Mouse (Mus musculus): ENCODE results near the gene Dennd5b. TPM values are rescaled to one million over a fixed set of nuclear protein-coding genes. Genes with fewer than 3 reads are reported as not detected.

The Dennd5b gene
- polyA plus RNA-seq, 1 experiment from 2014 or later = 4.6 TPM

GRCm38 (mm10) chr6:149103451-149103850, 2.0 kb upstream of the Dennd5b start:
- no peaks in the 10 kb centered on the region for H3K27me3 ChIP-seq (ENCODE audit: insufficient read depth, low read length)
- ATAC-seq (replicated peaks; ENCODE audit: low FRiP score, low read depth) = no peak
- H3K9me3 ChIP-seq (replicated peaks; ENCODE audit: low read length) = no peaks in the 10 kb centered on the region
- no peak for TF ChIP-seq CTCF (IDR thresholded peaks at IDR 0.05; ENCODE audit: low read depth)
- no peaks in the 10 kb centered on the region for H3K36me3 ChIP-seq (ENCODE audit: insufficient read depth, low read length)
- H3K9ac ChIP-seq (ENCODE audit: low read depth, low read length) = no peak overlapping the region
- no peak overlapping the region for H3K27ac ChIP-seq
- H3K4me3 ChIP-seq (replicated peaks; ENCODE audit: low read depth, low read length) = no peak overlapping the region
- H3K4me1 ChIP-seq (replicated peaks; ENCODE audit: insufficient read depth, low read length) = no peaks in the 10 kb centered on the region
- WGBS = 96% methylated on average over 1 of the region's 1 CpGs
- no peak overlapping the region for H3K4me2 ChIP-seq (ENCODE audit: low read length)
- DNase-seq (ENCODE audit: low spot score) = no peak

- Histone ChIP-seq H3K27ac (0 out of 2 replicates have a peak overlapping the region, but pooled peaks have one; percentile 97), H3K4me3 (replicated peaks; ENCODE audit: low read depth, low read length) (peak overlapping the region; percentile 93), H3K27me3 (ENCODE audit: insufficient read depth, low read length) (no peaks in the 10 kb centered on the region), H3K4me1 (replicated peaks; ENCODE audit: insufficient read depth, low read length) (no peaks in the 10 kb centered on the region), H3K4me2 (ENCODE audit: low read length) (peak overlapping the region; percentile 83), H3K36me3 (ENCODE audit: insufficient read depth, low read length) (no peaks in the 10 kb centered on the region), H3K9me3 (replicated peaks; ENCODE audit: low read length) (no peaks in the 10 kb centered on the region), H3K9ac (ENCODE audit: low read depth, low read length) (peak overlapping the region; percentile 97; the same call in 1 of the 2 replicates)
- ATAC-seq (replicated peaks; ENCODE audit: low FRiP score, low read depth) = peak; percentile 21
- TF ChIP-seq CTCF (IDR thresholded peaks at IDR 0.05; ENCODE audit: low read depth) = no peak
- no peak for DNase-seq (ENCODE audit: low spot score)
- WGBS = 14% methylated on average over 7 of the region's 7 CpGs
Observed at GRCm38 (mm10) chr6:149101943-149102243, 413 bp upstream of the Dennd5b start.

- ATAC-seq (replicated peaks; ENCODE audit: low FRiP score, low read depth) = peak; percentile 73
- peak overlapping the region; percentile 83 for H3K4me2 ChIP-seq (ENCODE audit: low read length)
- H3K27ac ChIP-seq = peak overlapping the region; percentile 97
- WGBS = 2% methylated on average over 52 of the region's 52 CpGs
- DNase-seq (ENCODE audit: low spot score) = peak; percentile 70
- H3K27me3 ChIP-seq (ENCODE audit: insufficient read depth, low read length) = no peaks in the 10 kb centered on the region
- H3K9ac ChIP-seq (ENCODE audit: low read depth, low read length) = peak overlapping the region; percentile 97
- no peak for TF ChIP-seq CTCF (IDR thresholded peaks at IDR 0.05; ENCODE audit: low read depth)
- H3K36me3 ChIP-seq (ENCODE audit: insufficient read depth, low read length) = no peaks in the 10 kb centered on the region
- no peaks in the 10 kb centered on the region for H3K9me3 ChIP-seq (replicated peaks; ENCODE audit: low read length)
- no peaks in the 10 kb centered on the region for H3K4me1 ChIP-seq (replicated peaks; ENCODE audit: insufficient read depth, low read length)
- H3K4me3 ChIP-seq (replicated peaks; ENCODE audit: low read depth, low read length) = peak overlapping the region; percentile 93
Observed at GRCm38 (mm10) chr6:149100174-149101075, 1.1 kb downstream of the Dennd5b start.

GRCm38 (mm10) chr6:149098993-149099392, 2.5 kb downstream of the Dennd5b start:
- Histone ChIP-seq H3K27ac (no peak overlapping the region), H3K4me2 (ENCODE audit: low read length) (no peak overlapping the region)

GRCm38 (mm10) chr6:149097276-149097675, 4.2 kb downstream of the Dennd5b start:
- TF ChIP-seq CTCF (IDR thresholded peaks at IDR 0.05; ENCODE audit: low read depth) = no peak
- WGBS = 95% methylated on average over 1 of the region's 1 CpGs
- no peak for DNase-seq (ENCODE audit: low spot score)

More at GRCm38 (mm10) chr6:149098993-149099392, 2.5 kb downstream of the Dennd5b start:
- ATAC-seq (replicated peaks; ENCODE audit: low FRiP score, low read depth) (no peak), DNase-seq (ENCODE audit: low spot score) (no peak)
- Histone ChIP-seq H3K36me3 (ENCODE audit: insufficient read depth, low read length) (no peaks in the 10 kb centered on the region), H3K27me3 (ENCODE audit: insufficient read depth, low read length) (no peaks in the 10 kb centered on the region), H3K9ac (ENCODE audit: low read depth, low read length) (no peak overlapping the region), H3K4me1 (replicated peaks; ENCODE audit: insufficient read depth, low read length) (no peaks in the 10 kb centered on the region; the same call in 1 of the 2 replicates), H3K4me3 (replicated peaks; ENCODE audit: low read depth, low read length) (no peak overlapping the region), H3K9me3 (replicated peaks; ENCODE audit: low read length) (no peaks in the 10 kb centered on the region)
- no peak for TF ChIP-seq CTCF (IDR thresholded peaks at IDR 0.05; ENCODE audit: low read depth)

GRCm38 (mm10) chr6:149096233-149096632, 5.2 kb downstream of the Dennd5b start:
- Histone ChIP-seq H3K9me3 (replicated peaks; ENCODE audit: low read length) (no peaks in the 10 kb centered on the region), H3K36me3 (ENCODE audit: insufficient read depth, low read length) (no peaks in the 10 kb centered on the region), H3K4me2 (ENCODE audit: low read length) (no peak overlapping the region), H3K27me3 (ENCODE audit: insufficient read depth, low read length) (no peaks in the 10 kb centered on the region), H3K4me3 (replicated peaks; ENCODE audit: low read depth, low read length) (no peak overlapping the region), H3K9ac (ENCODE audit: low read depth, low read length) (no peak overlapping the region), H3K27ac (no peak overlapping the region), H3K4me1 (replicated peaks; ENCODE audit: insufficient read depth, low read length) (no peaks in the 10 kb centered on the region; the same call in 1 of the 2 replicates)
- DNase-seq (ENCODE audit: low spot score) (no peak), ATAC-seq (replicated peaks; ENCODE audit: low FRiP score, low read depth) (no peak)
- WGBS = 74% methylated on average over 2 of the region's 2 CpGs
- TF ChIP-seq CTCF (IDR thresholded peaks at IDR 0.05; ENCODE audit: low read depth) = no peak

More at GRCm38 (mm10) chr6:149097276-149097675, 4.2 kb downstream of the Dennd5b start:
- no peaks in the 10 kb centered on the region for H3K9me3 ChIP-seq (replicated peaks; ENCODE audit: low read length)
- no peak overlapping the region for H3K27ac ChIP-seq
- ATAC-seq (replicated peaks; ENCODE audit: low FRiP score, low read depth) = no peak
- H3K36me3 ChIP-seq (ENCODE audit: insufficient read depth, low read length) = no peaks in the 10 kb centered on the region
- H3K4me3 ChIP-seq (replicated peaks; ENCODE audit: low read depth, low read length) = no peak overlapping the region
- no peak overlapping the region for H3K4me2 ChIP-seq (ENCODE audit: low read length)
- H3K27me3 ChIP-seq (ENCODE audit: insufficient read depth, low read length) = no peaks in the 10 kb centered on the region
- H3K4me1 ChIP-seq (replicated peaks; ENCODE audit: insufficient read depth, low read length) = no peaks in the 10 kb centered on the region; the same call in 1 of the 2 replicates
- no peak overlapping the region for H3K9ac ChIP-seq (ENCODE audit: low read depth, low read length)

All from kidney, postnatal 0 days (tissue).